Mouse (Mus musculus): ENCODE results near the gene D930020B18Rik.
A peak's percentile ranks its signal among the peaks of the same experiment; 100 is the strongest.

The D930020B18Rik gene

DNA sequence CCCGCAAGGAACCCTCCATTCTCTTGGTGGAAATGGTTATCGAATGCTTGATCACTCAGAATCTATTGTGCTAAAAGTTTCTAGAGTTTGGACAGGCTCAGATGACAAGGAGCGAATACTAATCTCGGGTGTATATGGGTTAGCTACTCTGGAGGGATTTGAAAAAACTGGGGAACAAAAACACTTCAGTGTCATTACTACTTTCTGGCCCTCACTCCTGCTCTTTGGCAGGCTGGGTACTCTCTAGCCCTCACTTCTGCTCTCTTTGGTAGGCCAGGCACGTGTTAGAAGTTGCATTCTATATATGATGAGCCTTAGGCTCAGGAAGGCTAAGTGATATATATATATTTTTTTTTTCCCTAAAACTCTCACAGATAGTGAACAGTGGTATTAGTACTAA, 1.8 kb upstream of the D930020B18Rik start:
- DNase-seq (ENCODE audit: low read depth, low spot score) = no peak

DNA sequence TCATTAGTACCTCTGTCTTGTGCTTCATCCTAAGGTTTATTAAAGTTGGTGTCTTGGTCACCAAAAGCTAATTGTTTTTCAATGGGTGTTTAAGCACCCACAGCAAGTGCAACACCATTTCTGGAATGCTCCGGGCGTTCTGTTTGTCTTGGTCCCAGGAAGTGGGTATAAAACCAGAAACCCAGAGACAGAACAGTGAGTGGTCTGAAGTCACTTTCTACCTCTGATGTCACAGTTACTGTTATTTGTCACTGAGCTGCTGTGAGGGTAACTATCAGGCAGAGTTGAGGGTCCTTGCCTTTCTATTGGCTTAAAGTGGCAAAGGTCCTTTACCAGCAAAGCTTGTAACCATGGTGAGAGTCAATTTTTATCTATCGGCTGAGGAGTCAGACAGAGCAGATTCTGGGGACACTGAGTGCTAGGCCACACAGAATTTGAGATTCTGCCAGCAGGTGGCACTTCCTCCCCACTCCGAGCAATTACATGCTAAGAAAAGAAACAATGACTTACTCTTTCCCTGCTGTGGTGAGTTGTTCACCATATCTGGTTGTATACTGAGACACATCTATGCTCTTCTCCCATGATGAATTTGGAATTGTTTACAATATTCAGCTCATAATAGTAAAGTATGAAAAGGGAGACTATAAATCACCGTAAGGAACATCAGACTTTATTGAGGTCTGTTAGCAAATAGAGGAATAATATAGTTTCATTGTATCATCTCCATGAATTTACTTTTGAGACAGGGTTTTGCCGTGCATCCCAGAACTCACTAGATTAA, 1.0 kb upstream of the D930020B18Rik start:
- DNase-seq (ENCODE audit: low read depth, low spot score) = peak; percentile 52

DNA sequence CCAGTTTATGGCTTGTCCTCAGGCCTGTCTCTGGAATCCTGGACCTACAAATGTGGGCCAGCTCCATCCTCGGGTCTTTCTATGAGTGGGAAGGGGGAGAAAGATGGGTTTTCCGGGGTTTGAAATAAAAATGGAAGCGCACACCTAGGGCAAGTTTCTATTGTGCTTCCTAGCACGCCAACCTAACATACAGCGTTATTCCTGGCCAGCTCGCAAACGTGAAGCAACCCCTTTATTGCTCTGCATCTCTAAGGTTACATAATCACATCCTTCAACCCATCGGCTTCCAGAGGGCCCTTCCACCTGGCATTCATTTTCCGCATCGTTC, 480 bp upstream of the D930020B18Rik start:
- DNase-seq (ENCODE audit: low read depth, low spot score) = no peak

DNA sequence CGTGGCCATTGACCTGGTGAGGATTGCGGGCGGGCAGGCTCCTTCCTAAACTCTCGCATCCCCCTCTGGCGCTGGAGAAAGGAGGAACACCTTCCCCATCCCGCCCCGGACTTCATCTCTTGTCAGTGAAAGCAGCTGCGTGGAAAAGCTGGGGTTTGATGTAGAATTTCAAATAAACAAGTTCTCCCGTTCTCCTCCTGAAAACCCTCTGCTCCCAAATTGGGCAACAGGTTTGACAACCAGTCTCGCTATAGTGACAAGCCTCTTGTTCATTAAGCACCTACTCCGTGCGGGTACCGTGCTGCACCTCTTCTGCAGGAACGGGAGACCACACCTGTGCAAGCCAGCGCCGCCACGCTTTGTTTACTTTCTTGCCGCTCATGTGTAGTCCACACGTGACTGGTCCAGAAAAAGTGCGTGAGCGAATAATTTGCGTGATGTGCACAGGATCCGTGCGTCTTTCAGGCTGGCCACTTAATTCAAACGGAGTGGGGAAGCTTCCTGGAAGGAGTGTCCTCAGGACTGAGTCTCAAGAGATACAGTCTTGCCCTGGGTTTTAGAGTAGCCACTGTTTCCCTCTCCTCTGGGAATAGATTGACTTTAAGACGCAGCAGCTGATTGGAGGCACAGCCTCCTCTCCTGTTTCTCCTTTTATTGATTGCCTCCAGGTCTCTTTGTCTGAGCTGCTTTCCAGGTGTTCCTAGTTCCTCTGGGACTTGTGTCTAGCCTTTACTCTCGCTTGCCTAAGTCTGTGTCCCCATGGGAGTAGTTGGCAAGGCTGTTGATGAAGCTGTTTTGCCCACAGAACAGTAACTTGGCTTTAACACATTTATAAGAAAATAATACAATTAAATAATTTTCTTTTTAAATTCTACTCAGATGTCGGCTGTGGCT, 913 bp downstream of the D930020B18Rik start:
- DNase-seq (ENCODE audit: low read depth, low spot score) = peak; percentile 19

DNA sequence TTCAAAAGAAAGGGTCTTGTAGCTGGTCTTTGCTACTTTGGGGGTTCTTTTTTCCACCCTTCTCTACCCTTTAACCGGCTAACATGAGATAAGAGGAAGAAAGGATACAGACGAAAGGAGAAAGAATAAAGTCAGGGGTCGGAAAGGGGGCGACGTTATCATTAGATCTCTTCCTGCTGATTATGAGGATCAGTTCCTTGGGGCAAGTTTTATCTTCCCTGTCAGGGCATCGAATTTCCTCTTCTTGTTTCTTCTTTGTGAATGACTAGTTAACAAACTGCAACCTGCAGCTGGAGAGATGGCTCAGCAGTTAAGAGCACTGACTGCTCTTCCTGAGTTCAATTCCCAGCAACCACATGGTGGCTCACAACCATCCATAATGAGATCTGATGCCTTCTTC, 4.9 kb downstream of the D930020B18Rik start:
- no peak for DNase-seq (ENCODE audit: low read depth, low spot score)

DNA sequence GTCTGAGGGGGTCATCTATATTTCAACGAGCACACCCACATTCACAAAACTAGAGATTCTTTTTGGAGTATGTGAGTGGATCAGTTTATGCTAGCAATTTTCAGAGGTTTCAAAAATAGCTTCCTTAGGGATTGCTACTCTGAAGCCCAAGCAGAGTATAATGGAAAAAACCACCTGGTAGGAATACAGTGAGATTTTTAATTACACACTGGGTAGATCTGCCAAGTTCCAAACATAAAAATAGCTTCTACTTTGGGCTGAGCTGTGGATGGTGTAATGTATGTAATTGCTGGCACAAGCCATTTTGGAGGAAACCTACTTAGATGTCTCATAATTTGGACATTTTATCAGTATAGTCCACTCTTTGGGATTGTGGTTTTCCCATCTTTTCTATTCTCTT, 11.7 kb downstream of the D930020B18Rik start:
- no peak for DNase-seq (ENCODE audit: low read depth, low spot score)

DNA sequence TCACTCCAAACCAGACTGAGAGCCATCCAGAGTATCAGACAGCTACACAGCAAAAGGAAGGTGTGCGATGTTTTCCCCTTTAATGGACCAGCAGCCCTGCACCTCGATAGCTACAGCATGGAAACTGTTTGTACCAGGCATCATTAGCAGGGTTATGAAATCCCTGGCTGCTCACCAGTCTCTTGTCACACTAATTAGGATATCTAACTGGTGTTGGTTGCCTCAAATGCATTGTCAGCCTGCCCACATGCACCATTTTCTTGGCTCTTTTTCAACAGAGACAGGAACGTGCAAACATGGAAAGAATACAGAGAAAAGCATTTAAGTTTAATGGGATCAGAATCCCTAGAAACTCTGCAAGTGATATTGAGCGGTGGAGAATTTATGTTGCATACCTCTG, 14.5 kb downstream of the D930020B18Rik start:
- DNase-seq (ENCODE audit: low read depth, low spot score) = no peak

DNA sequence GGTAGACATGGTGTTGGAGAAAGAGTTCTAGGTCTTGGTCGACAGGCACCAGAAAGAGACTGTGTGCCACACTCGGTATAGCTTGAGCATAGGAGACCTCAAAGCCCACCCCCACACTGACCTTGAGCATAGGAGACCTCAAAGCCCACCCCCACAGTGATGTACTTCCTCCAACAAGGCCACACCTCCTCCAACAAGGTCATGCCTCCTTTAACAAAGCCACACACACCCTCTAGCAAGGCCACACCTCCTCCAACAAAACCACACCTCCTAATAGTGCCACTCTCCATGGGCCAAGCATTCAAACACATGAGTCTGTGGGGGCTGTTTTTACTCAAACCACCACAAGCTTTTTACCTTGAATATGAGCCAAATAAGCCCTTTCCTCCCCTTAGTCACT, 21.3 kb downstream of the D930020B18Rik start:
- DNase-seq (ENCODE audit: low read depth, low spot score) = no peak

DNA sequence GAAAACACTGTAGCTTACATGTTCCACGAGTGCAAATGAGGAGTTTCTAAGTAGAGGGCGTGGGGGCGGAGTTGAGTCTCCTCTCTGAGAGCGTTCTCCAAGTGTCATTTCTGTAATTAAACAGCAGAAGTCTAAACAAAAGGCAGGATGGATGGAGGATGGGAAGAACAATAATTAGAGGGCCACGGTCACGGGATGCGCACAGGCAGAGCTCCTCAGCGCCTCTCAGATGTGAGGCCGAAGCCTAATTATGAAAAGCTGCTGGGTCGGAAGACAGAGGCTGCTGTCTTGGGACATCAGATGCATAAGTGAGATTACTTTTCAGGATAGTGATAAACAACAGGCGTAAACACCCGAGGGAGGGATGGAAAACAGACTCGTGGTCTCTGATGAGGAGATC, 22.2 kb downstream of the D930020B18Rik start:
- DNase-seq (ENCODE audit: low read depth, low spot score) = no peak

DNA sequence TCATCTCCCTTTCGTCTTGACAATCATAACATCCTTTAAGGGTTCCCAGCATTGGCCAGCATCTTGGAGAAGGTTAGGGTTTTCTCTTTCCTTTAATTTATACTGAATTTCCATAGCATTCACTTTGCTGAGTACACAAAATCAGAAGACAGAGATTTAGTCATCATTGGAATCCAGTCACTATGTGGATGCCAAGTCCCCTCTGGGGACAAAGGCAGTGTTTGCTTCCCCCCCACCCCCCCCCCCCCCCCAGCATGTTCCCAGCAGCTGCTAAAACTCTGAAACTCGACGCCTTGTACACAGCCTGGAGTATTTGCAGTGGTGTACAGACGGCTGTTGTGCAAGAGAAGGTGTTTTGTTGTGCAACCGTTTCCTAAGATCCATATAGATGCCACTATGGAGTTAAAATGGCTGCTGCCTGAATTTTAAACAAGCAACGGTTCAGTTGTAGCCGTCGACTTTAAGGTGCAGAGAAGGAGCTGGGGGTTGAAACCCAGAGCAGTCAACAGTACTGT, 24.3 kb downstream of the D930020B18Rik start:
- DNase-seq (ENCODE audit: low read depth, low spot score) = no peak

DNA sequence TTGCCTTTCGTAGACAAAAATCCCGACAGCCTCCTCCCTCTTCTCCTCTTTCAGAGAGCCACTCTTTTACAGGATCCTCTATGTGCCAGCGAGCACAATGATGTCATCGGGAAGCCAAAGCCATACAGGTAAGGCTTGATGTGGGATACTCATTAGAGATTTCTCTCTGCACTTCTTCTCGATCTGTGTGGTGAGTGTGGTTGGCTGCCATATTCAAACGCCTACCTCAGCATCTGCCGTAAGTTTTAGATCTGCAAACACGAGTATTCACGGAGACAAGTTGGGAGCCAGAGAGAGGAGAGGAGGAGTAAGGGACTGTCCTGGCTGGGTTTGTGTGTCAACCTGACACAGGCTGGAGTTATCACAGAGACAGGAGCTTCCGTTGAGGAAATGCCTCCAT, 27.7 kb downstream of the D930020B18Rik start:
- no peak for DNase-seq (ENCODE audit: low read depth, low spot score)

DNA sequence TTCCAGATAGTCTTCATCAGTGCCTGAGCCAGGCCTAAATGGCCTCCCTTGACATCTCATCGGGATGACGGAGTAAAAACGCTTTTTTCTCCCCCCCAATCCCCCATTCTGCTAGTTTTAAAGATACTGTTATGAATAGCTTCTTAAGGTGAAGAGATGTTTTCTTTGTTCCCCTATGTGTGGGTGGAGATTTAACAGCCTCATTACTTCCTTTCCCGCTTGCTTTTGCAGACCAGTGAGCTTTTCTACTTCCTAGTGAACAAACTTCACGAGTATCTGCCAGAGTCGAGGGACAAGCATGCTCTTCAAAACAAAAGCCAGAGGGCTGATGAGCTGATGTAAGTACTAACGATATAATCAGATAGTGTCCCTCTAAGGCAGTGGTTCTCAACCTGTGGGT, 35.6 kb downstream of the D930020B18Rik start:
- no peak for DNase-seq (ENCODE audit: low read depth, low spot score)

DNA sequence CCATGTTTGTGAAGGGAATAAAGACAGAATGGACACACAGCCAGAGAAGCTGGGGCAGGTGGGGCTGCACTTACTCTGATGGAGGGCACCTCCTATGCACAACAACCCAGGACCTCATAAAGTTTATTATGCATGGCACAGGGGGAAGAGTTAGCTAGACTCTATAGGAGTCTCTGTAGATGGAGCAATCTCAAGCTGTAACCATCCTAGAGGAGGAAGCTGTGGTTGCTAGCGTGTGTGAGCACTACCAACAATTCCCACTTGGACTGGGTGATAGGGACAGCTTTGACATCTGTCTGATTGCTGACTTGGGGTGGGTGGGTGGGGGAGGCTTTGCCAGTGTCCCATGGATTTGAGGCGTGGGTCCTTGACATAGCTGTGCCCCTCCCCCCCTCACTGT, 39.5 kb downstream of the D930020B18Rik start:
- no peak for DNase-seq (ENCODE audit: low read depth, low spot score)

DNA sequence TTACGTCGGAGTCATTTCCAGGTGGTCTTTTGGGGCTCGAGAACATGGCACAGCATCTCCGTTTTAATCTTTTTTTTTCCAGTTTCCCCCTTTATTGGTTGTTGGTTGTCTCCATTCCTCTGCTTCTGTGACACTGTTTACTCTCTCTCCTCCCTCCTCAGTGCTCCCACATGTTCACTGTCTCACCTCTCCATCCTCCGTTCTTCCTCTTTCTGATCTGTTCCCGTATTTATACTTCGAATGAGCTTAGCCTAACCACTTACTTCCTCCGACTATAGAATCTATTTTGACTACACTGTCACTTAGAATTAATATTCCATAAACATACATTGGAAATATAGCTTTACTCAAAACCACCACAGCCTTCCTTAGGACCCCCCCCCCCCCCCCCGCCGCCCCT, 41.2 kb downstream of the D930020B18Rik start:
- DNase-seq (ENCODE audit: low read depth, low spot score) = no peak

DNA sequence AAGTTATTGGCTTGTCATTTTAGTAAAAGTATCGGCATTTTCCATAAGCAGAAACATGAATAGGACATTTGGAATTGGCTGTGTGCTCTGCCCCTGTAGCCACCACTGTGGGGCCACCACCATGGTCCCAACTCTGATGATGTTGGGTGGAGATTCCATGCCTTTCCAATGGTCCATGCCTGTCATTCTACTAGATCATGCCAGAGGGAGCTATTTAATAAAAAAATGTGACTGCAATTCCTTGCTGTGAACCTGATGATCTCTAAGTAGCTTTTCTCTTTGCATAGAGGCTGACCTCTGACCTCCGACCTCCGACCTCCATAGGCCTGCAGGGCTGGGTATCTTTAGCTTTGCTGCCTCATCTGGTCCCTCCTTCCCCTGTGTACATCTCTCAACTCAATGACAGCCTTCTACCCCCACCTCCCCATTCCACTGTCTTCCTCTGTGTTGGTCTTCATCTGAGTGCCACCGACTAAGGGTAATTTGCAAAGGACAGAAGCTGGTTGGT, 44.8 kb downstream of the D930020B18Rik start:
- DNase-seq (ENCODE audit: low read depth, low spot score) = peak; percentile 21

DNA sequence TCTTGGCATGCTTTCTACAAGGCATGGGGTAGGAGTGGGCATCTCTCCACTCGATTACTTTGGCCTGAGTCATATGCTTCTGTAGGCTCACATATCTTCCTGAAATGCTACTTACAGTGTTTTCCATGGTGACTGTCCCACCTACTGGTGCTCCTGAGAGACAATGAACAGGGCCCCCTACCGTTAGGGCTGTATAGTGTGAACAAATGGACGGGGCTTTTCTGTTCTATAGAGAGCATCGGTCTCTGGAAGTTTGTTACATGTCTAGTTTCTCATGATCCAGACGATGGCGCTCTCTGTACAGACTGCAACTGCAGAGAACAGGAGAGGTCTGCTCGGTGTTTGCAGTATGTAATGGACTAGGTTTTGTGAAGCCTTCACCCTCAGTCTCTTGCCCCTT, 46.1 kb downstream of the D930020B18Rik start:
- no peak for DNase-seq (ENCODE audit: low read depth, low spot score)

DNA sequence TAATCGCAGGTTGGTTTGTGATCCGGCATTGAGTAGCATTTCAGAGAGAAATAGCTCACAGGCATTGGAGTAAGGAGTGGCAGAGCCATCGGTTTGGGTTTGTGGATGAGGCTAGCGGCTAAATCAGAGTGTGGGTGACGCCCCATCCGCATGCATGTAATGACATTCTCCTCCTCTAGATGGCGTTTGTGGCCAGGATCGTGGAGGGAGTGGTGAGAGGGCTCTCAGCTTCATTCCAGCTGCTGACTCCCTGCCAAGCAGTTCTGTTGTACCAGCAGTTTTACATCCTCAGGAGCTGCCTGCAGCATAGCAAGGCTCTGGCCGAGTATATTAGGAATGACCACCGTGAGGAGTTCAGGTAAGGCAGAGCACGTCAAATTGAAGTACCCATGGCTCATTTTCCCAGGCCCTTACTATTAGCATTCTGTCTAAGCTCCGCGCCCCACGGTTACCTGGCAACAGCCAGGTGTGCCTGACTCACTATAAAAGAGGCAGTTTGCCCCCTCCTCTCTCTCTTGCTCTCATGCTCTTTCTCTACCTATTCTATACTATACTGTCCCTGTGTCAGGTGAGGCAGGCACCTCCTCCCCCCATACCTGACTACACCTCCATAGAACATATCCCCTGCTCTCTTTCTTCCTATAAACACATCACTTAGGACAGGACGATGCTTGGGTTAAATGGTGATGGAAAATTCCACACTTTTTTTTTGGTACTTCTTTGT, 48.4 kb downstream of the D930020B18Rik start:
- peak; percentile 86 for DNase-seq (ENCODE audit: low read depth, low spot score)

DNA sequence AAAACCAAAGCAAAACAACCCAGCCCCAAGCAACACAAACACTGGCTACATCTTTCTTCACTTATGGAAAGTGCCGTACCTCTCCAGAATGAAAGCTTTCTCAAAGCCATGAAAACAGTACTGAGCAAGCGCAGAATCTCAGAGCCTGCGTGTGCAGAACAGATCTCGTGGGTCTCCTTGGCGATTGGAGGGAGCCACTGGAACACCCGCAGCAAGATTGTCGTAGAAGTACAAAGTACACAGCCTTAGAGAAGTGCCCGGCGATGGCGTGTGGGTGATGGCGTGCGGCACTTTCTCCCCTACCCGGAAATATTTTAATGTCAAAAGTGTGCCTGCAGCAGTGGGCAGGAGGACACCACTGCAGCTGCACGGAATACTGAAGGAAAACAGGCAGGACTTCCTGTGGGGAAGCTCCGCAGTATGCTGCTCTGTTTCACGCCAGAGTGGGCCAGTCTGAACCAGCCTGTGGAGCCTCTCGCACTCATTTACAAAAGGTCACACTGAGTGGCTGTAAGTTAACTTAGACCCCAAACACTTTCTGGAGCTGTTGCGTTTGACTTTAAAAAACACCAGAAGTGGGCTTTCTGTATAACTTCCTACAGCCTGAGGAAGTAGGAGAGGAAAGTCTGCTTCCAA, 51.7 kb downstream of the D930020B18Rik start:
- no peak for DNase-seq (ENCODE audit: low read depth, low spot score)

DNA sequence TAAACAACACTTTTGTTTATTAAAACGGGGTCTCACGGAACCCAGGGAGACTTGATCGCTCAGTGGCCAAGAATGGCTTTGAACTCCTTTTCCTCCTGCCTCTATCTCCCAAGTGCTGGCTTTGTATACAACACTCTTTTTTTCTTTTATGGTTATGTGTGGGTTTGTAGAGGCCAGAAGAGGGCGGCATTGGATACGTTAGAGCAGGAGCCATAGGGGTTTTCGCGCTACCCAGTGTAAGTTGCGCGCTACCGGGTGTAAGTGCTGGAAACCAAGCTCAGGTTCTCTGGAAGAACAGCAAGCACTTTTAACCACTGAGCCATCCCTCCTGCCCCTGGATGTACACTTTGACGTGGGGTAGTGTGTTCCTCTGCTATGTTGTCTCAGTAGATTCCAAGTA, 53.2 kb downstream of the D930020B18Rik start:
- DNase-seq (ENCODE audit: low read depth, low spot score) = no peak

DNA sequence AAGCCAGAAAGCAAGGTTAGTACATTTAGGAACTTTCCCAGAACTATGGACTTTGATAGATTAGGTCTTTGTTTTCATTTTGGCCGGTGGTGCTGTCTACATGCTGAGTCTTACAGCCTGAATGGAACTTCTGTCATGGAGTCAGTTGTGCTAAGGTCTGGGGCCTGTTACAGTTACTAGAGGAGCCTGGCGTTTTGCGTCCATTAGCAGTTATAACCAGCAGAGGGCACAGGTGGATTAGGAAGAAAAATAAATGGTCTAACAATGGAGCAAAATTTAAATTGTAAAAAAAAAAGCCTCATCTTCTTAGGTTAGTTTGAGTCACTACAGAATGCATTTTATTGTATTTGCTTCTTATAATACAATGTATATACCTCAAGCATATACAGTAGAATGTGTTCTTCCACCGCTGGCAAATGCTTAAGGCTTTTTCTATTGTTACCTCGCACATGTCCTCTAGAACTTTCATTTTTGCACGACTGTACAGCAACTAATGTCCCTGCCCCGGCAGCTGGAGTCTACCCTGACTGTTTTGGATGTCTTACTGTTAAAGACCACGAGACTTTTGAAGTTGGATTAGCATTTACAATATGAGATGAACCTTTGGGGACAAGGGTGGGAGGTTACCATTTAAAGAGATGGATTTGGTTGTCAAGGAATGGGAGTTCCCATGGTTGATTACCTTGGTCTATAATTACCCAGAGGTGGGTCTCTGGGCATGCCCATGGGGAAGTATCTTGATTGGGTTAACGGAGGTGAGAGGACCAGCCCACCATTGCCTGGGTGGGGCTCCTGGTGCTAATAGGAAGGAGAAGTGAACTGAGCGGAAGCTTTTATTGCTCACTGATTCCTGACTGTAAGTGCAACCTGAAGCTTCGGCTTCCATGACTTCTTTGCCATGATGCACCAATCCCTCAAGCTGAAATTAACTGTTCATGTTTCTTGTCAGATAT, 60.2 kb downstream of the D930020B18Rik start:
- DNase-seq (ENCODE audit: low read depth, low spot score) = peak; percentile 47
